Mouse (Mus musculus): ENCODE results near the gene Tas1r3.

The Tas1r3 gene

GRCm38 (mm10) chr4:155863001-155863400 is at the start of gene Tas1r3:
Gene Tas1r3, minus strand, starts transcription at chr4:155863362.
- DNase-seq (ENCODE audit: extremely low read depth, low read depth) = no peak

DNA sequence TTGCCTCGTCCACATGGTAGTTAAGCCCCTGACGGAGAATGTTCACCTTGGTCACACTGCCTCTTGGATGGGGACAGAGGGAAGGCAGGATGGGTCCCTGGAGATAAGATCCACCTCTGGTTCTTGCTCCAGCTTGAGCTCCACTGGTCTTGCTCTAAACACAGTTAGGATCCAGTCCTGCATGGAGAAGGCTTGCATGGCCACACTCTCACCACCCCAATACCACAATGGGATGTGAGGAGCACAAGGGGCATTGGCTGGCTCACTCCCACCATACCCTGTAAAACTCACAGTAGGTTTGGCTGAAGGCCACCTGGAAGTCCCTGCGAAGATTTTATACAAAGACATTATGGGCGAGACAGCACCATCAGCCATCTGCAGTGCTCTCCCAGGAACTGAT is 45.6 kb upstream of the Tas1r3 start:
- DNase-seq (ENCODE audit: extremely low read depth, low read depth) = no peak

DNA sequence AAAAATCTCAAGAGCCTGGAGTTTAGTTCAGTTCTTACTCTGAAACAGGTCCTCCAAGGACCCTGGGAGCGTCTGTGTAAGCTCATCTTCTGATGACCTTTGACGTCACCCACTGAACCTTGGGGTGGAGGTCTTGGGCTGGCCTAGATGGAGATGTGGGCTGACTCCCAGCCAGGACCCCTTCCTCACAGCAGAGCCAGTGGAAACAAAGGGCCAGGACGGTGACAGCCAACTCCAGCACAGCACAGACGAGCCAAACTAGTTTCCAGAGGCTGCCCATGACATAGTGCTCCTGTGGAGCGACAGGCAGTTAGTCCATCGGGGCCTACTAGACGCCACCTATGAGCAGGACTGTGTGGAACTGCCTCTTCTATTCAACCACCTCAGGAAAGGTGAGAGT is 45.1 kb upstream of the Tas1r3 start:
- no peak for DNase-seq (ENCODE audit: extremely low read depth, low read depth)

DNA sequence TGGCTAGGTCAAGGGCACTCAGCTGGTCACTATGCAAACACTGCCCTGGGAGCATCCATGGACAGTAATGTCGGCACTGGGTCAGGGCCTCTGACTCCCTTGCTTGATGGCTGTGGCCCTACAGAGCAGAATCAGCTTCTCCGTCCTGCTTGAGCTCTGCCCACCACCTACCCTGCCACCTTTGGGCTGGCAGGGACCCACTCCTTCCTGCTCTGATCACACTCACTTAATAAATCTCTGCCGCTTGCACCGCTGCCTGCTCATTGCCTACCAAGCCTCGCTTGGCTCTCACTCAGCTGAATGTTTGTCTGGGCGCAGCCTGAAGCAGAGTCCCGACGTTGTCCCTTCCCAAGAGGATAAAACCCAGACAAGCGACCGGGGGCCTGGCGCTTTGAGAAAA is 43.8 kb upstream of the Tas1r3 start:
- no peak for DNase-seq (ENCODE audit: extremely low read depth, low read depth)

DNA sequence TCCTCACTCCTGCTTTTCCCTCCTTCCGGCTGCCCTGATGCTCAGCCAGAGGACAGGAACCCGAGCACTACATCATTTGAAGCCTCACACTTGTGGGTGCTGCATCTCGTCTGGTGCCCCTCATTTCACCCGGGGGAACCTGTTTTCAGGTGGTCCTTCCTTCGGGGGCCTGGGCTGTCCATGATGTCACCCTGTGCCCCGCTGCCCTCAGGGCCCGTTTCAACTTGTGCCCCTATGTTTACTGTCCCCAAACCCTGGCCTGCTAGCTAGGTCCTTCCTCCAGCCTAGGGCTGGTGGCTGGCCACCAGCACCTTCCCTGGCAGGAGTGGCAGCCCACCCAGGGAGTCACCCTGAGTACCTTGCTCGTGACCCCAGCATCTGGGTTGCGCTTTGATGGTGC is 43.0 kb upstream of the Tas1r3 start:
- DNase-seq (ENCODE audit: extremely low read depth, low read depth) = no peak

DNA sequence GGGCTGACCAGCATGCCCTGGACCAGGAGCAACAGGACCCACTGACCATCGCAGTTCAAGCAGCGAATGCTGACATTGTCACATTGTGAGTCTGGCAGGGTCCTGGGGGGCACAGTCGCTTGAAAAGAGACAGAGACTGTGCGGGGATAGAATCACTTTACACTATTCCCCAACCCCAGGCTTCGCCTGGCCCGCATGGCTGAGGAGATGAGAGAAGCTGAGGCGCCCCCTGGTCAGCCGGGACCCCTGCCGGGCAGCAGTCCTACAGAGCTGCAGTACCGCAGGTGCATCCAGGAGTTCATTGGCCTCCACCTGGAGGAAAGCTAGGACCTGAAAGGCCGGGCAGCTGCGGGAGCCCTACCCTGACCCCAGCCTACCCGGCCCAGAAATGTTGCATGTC is 42.5 kb upstream of the Tas1r3 start:
- DNase-seq (ENCODE audit: extremely low read depth, low read depth) = no peak

- DNase-seq (ENCODE audit: extremely low read depth, low read depth) = no peak
These were observed 41.3 kb upstream of the Tas1r3 start for GRCm38 (mm10) chr4:155904318-155905102.

GRCm38 (mm10) chr4:155903246-155903645 is 40.1 kb upstream of the Tas1r3 start:
- no peak for DNase-seq (ENCODE audit: extremely low read depth, low read depth)

GRCm38 (mm10) chr4:155901205-155901604 is 38.0 kb upstream of the Tas1r3 start:
- no peak for DNase-seq (ENCODE audit: extremely low read depth, low read depth)

- DNase-seq (ENCODE audit: extremely low read depth, low read depth) = no peak
These were observed 36.2 kb upstream of the Tas1r3 start for GRCm38 (mm10) chr4:155899355-155899754.

GRCm38 (mm10) chr4:155898318-155898717 is 35.2 kb upstream of the Tas1r3 start:
- no peak for DNase-seq (ENCODE audit: extremely low read depth, low read depth)

DNA sequence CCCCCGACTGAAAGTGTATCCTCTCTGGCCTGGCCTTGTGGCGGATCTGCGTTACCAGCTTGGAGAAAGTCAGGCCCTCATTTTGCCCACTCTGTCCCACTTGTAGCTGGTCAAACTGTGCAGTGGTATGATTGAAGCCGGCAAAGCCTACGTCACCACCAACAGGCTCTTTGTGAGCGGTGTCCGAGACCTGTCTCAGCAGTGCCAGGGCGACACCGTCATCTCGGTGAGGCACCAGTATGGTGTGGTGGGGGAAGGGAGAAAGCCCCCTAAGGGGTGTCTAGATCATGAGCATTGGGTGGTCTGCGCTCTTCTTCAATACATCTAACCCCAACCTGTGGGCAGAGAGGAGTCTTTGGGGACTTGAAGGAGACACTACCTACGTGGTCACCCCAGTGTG is 33.3 kb upstream of the Tas1r3 start:
- no peak for DNase-seq (ENCODE audit: extremely low read depth, low read depth)

GRCm38 (mm10) chr4:155895826-155896225 is 32.7 kb upstream of the Tas1r3 start:
- no peak for DNase-seq (ENCODE audit: extremely low read depth, low read depth)

GRCm38 (mm10) chr4:155895216-155895615 is 32.1 kb upstream of the Tas1r3 start:
- no peak for DNase-seq (ENCODE audit: extremely low read depth, low read depth)

DNA sequence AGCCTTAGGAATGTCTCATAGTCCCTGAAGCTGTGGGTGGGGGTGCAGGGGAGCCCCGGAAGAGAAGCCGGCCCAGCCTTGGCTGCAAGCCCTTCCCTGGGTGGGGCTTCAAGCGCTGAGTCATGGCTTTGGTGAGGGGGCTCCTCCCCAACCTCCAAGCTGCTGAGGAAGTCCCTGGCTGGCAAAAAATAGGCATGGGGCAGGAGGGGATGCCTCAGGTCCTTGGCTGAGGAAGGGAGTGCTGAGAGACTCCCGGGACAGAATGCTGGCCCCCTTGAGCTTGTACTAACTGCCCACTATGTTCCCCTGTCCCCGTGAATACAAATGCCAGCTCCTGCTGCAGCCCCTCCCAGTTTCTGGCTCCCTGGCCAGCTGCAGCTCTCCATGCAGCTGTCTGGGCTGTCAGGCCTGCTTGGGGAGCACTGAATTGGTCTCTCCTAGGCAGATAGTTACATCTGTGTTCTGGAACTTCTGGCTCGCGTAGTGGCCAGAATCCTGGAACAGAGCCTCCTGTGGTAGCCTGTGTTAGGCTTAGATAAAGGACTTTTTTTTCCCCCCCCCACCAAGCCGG is 31.2 kb upstream of the Tas1r3 start:
- peak; percentile 77 for DNase-seq (ENCODE audit: extremely low read depth, low read depth)

GRCm38 (mm10) chr4:155893212-155893690 is 30.1 kb upstream of the Tas1r3 start:
- DNase-seq (ENCODE audit: extremely low read depth, low read depth) = no peak

GRCm38 (mm10) chr4:155892438-155893211 is 29.5 kb upstream of the Tas1r3 start:
- peak; percentile 35 for DNase-seq (ENCODE audit: extremely low read depth, low read depth)

DNA sequence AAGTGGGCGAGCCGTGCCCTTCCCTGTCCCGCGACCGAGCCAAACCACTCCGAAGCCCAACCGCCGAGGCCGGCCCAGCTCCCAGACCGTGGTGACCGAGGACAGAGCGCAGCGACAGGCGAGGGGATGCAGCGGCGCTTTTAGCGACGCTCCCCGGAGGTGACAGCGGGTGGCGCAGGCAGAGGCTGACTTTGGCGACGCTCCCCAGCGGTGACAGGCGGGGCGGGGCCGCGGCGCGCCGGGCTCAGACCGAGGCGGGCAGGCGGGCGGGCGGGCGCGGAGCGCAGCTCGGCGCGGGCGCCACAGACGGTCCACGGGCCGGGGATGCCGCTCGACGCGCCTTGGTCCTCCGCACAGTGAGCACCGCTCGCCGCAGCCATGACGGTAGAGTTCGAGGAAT is 28.9 kb upstream of the Tas1r3 start:
- peak; percentile 59 for DNase-seq (ENCODE audit: extremely low read depth, low read depth)

DNA sequence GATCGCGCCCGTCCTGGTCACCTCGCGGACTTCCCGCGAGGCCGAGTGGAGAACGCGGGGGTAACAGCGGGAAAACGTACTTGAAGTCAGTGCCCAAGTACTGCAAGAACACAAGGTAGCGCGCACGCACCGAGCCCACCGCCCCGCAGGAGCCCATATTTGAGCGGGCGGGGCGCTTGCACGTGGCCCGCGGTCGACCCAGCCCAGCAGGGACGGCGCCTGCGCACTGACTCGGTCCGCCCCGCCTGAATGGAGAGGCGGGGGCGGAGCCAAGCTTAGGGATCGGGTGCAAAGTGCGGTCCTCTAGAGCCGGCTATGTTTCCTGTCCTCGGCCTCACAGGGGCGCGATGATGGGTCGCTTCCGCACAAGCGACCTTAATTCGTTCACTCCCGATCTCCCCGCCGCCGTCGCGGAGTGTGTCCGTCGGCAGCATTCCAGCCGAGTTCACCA is 28.4 kb upstream of the Tas1r3 start, which contains the start of the genes Pusl1 and Acap3:
Gene Pusl1, minus strand, starts transcription at position 231 of the 451 bp plus-strand sequence.
Gene Acap3, plus strand, starts transcription at position 272 of the 451 bp plus-strand sequence.
- DNase-seq (ENCODE audit: extremely low read depth, low read depth) = peak; percentile 83

DNA sequence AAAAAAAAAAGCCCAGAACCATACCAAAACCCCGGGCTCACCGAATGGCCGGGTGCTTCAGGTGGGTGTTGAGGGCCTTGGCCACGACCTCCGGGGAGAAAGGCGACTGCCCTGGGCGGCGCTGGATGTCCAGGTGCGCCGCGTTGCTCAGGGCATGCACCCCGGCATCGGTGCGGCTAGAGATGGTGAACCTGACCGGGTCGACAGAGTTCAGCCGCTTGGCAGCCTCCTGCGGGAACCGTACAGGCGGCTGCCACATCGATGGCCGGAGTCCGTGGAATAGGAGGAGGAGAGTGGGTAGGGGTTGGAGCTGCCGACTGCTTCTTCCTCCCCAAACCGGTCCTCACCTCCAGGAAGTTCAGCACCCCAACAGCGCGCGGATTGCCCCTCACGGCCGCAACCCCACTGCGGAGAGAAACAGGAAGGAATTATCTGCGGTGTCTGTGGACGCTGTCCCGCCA is 27.9 kb upstream of the Tas1r3 start:
- no peak for DNase-seq (ENCODE audit: extremely low read depth, low read depth)

GRCm38 (mm10) chr4:155889316-155889715 is 26.2 kb upstream of the Tas1r3 start:
- no peak for DNase-seq (ENCODE audit: extremely low read depth, low read depth)

- DNase-seq (ENCODE audit: extremely low read depth, low read depth) = no peak
These were observed 25.0 kb upstream of the Tas1r3 start for GRCm38 (mm10) chr4:155888181-155888580.
